Mouse (Mus musculus): ENCODE results near the gene Il5ra. TPM values are rescaled to one million over a fixed set of nuclear protein-coding genes. Genes with fewer than 3 reads are reported as not detected.

Gene Il5ra
- not detected for total RNA-seq (2021)
- long read RNA-seq, experiment 1 = 0 reads
- long read RNA-seq, experiment 2 = 0 reads

DNA sequence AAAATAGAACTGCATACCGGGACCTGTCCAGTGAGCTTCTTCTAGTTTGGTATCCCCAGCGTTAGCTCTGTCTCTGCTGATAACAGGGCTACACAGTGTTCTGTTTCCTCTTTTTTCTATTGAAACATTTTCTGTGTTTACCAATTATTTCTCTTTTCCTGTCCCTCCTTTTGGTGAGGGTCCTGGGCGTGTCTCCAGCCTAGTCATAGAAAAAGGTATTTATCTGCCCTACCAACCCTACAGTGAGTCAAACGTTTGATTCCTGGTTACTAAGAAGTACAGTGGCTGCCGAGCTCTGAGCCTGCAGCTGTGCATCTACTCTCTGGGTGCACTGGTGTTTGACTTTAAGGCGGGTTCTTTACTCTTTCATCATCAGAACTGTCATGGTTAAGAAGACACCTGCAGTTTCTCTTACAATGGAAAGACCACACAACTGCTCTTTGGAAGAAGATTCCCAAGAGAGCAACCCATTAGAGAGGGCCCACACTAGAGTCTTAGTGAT lies at the start of gene Il5ra:
Il5ra (minus strand) TSS at position 151 of the 502 bp plus-strand sequence.
- DNase-seq = no peak
- intact Hi-C loops (cut with DNase I) = no loop called here

DNA sequence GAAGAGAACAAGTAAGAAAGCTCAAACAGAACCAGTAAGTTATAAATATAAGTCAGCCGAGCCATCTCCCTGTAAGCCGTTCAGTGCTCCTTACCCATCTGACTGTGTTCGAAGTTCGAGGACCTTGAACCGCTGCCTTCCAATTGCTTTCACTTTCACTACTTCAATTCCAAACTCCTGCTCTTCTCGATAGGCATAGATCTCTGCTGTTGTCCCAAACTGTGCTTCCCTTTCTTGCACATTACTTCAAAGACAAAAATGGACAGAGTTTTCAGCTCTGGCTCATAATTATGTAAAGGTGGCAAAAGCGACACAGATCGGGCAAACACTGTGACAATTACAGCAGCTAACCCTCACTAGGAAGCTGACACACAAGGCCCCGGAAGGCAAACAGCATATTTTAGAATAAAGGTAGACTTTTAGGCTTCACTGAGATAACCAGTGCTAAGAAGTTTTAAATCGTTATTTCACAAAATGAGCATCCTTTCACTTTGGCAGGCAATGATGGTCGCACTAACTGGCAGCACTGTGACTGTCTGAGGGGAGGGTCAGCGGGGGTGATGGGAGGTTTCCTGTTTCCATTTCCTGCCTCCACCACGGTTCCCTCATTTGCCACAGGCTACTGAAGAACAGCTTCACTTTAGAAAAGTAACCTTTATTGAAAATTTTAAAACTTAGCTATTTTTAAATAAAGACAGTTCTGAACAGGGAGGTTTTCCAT lies 45.4 kb upstream of the Il5ra start:
- intact Hi-C loops (cut with DNase I) = no loop called here

GRCm38 (mm10) chr6:106793621-106794020 lies 44.8 kb upstream of the Il5ra start:
- intact Hi-C loops (cut with DNase I) = no loop called here
- no peak for DNase-seq

More for the DNA sequence above, 45.4 kb upstream of the Il5ra start:
- DNase-seq = no peak

DNA sequence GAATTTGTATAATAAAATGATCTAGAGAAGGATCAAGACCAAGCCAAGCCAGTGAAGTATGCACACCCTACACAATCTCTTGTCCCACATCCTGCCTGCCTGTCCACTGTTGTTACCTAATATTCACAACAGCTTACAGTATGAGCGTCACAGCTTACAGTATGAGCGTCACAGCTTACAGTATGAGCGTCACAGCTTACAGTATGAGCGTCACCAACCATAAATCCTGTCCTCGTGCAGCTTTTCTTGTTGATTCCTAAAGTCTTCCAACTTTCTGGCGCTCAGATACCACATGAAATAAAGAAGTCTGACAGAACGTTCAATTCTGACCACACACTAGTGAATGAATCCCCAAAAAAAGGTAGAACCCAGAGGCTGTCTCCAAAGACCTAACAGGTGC lies 44.3 kb upstream of the Il5ra start:
- intact Hi-C loops (cut with DNase I) = no loop called here
- no peak for DNase-seq

DNA sequence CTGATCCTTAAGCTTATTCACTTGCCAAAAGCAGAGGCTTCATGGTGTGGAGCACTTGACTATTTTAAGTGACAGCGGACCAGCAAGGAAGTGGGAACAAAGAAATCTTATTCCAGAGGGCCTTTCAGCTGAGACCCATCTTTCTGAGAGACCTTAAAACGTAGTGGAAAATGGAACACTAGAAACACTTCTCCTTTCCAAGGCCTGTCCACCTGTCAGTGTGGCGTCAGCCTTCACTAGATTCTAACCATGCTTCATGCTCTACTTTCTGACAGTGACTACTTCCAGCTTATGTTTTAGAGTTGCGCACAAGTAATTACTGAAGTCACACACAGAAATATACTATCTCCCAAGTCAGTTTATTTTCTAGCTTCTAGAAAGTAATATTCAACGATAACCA lies 43.6 kb upstream of the Il5ra start:
- intact Hi-C loops (cut with DNase I) = no loop called here
- no peak for DNase-seq

GRCm38 (mm10) chr6:106791429-106791828 lies 42.6 kb upstream of the Il5ra start:
- DNase-seq = no peak
- intact Hi-C loops (cut with DNase I) = no loop called here

DNA sequence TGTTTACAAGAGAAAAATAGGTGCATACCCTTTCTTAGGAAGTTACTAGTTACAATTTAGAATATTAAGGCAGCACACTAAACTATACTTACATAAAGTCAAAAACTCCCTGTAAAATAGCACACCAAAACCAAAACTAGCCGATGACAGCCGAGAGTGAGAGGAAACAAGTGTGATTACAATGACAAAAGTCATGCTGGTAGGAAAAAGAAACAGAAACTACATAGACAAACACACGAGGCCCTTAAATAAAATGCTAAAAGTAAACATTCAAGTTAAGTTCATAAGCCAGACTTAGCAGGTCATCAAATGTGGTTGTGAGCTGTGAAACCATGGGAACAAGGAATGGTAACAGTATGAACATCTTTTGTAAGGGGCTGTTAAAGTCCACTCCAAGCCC lies 38.3 kb upstream of the Il5ra start:
- no peak for DNase-seq
- intact Hi-C loops (cut with DNase I) = no loop called here

DNA sequence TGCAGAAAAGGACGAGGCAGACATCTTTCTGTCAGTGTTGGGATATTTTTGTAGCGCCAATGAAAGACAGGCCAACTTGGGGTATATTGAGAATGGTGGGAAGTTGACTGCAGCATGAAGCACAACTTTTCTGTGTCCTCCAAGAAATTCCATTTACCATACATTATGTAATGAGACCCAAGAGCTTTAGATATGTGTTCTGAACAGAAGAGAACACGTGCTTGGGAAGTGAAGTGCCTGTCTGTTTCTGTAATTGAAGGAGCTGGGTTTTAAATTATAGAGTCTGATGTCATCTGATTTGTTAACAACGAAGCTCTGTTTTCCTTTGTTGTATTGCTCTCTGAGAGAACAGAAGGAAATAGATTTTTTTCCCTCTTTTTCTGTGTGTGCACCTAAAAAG lies 21.2 kb upstream of the Il5ra start:
- intact Hi-C loops (cut with DNase I) = no loop called here

GRCm38 (mm10) chr6:106769290-106769866 lies 20.5 kb upstream of the Il5ra start:
- intact Hi-C loops (cut with DNase I) = no loop called here
- DNase-seq = no peak

More for the DNA sequence above, 21.2 kb upstream of the Il5ra start:
- no peak for DNase-seq

DNA sequence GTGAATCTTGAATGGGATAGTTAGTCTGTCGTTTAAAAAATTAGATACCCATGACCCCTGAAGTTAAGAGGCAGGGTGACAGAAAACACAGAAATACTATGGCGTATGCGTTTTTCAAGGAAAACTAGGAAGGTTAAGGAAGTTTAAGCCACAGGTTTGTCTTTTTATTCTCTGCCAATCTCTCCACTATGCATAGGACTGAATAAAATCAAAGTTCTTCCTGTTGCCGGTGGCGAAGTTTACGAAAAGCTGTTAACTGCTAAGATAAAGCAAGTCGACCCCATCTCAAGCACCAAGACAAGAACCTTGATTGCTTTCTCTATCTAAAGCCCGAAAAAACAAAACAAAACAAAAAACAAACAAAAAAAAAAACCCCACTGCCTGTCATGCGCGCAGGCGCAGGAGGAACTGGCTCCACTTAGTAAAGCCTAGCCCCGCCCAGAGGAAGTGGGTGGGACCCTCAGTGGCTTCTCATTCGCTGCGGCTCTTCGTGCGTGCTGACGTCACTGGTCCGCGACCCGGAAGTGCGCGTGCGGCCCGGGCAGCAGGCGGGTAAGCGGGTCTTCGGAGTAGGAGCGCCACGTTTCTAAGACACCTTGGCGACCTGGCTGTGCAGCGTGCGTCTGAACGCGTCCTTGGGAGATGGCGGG lies 19.9 kb upstream of the Il5ra start, which contains the start of gene Trnt1:
Trnt1 (plus strand) TSS at position 481 of the 650 bp plus-strand sequence.
- intact Hi-C loops (cut with DNase I) = no loop called here
- peak; percentile 94 to 96 for DNase-seq

- no peak for DNase-seq
- intact Hi-C loops (cut with DNase I) = no loop called here
Measured at GRCm38 (mm10) chr6:106766774-106767173, 17.9 kb upstream of the Il5ra start.

- no peak for DNase-seq
- intact Hi-C loops (cut with DNase I) = no loop called here
Measured at GRCm38 (mm10) chr6:106765892-106766291, 17.1 kb upstream of the Il5ra start.

GRCm38 (mm10) chr6:106761486-106761885 lies 12.6 kb upstream of the Il5ra start:
- no peak for DNase-seq
- intact Hi-C loops (cut with DNase I) = no loop called here

DNA sequence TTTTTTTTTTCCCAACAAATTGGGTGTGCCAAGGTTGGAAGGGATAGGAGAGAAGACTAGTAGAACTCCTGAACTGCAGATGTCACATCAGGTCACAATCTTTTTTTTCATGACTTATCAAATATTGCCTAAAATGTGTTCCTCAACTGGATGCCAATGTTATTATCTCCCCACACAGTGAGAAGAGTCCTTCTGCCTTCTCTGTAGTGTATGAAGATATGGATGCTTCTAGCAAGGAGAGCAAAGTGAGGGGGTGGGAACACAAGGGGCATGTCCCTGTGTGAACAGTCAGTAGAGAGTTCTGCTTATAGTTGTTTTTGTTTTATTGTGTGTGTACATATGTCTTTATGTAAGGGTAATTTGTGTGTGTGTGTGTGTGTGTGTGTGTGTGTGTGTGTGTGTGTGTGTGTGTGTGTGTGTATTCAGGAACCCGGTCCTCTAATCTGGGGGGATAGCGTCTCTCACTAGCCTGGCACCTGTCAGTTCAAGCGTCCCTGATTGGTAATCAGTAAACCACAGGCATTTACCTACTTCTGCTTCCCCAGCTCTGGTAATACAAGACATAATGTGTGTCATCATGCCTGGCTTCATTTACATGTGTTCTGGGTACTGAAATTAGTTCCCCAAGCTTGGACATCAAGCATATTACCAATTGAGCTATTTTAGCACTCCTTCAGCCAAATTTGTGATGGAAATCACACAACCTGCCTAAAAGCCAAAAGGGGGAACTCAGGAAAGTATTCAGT lies 11.8 kb upstream of the Il5ra start:
- no peak for DNase-seq

DNA sequence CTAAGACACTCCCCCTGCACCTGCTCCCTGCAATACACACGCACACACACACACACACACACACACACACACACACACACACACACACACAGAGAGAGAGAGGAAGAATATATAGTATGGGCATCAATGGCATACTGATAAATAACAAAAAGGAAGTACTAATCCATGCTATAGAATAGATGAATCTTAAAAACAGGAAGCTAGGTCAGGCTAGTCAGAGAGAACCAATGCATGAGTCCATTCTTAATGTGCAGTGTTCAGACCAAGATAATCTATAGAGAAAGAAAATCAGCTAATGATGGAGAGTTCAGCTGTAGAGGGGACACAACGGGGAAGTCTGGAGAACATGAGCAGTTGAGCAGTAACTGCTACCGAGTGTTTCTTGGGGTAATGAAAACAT lies 9.5 kb upstream of the Il5ra start:
- intact Hi-C loops (cut with DNase I) = no loop called here
- no peak for DNase-seq

More for the DNA sequence above, 11.8 kb upstream of the Il5ra start:
- intact Hi-C loops (cut with DNase I) = no loop called here

DNA sequence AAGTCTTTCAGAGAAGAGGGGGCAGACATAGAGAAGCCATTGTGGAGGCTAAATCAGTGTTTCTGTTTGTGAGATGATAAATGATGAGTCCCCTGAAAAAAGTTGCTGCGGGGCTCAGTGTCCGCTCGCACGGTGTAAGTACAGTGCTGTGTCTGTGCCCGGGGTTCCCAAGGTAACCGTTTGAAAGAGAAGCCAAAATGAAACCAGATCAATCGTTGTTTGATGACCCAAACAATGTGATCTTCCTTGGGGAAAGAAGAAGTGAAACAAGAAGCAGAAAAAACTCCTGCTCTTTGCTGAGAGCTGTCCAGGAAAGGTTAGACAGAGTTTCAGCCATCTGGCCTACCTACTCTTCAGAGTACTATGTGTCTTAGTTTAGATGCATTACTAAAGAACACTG lies 1.5 kb upstream of the Il5ra start:
- DNase-seq = no peak
- intact Hi-C loops (cut with DNase I) = no loop called here

DNA sequence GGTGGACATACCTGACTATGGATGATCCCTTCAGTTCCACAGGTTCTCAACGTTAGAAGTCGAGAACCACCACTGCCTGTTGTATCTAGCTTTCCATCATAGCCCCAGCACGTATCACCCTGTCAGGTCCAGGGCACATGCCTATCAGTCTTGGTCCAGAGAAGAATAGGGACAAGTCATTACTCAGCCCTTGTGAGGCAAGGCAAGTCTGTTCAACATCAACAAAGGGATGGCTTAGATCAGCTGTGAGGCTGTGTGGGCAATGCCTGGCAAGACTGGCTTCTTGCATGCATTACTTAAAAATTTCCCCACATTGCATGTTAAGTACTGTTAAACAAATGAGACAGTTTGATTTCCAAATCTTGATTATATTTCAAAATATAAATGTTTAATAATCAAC lies 1.0 kb downstream of the Il5ra start:
- no peak for DNase-seq
- intact Hi-C loops (cut with DNase I) = no loop called here

DNA sequence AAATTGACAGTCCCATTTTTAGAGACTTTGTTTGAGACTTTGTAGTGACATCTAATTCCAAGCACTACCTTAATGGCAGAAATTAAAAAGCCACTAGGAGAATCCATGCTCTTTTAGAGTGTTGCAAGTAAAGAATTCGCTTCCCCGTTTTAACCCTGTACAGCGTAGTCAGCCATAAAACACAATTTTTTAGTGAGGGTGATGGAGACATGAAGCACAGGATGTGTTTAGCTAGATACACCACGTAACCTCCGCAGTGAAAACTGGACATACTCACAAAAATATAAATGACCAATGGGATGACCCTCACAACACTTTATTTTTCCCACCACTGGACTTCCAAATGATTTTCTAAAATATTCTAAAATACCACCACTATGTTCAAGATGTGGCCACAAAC lies 1.6 kb downstream of the Il5ra start:
- intact Hi-C loops (cut with DNase I) = no loop called here
- no peak for DNase-seq

GRCm38 (mm10) chr6:106745673-106746394 lies 3.0 kb downstream of the Il5ra start:
- DNase-seq = no peak
- intact Hi-C loops (cut with DNase I) = no loop called here

- no peak for DNase-seq
- intact Hi-C loops (cut with DNase I) = no loop called here
Measured at GRCm38 (mm10) chr6:106743556-106744233, 5.1 kb downstream of the Il5ra start.

All from gastrocnemius, postnatal 36 days (tissue).